Mouse (Mus musculus) intestine, postnatal 0 days (tissue): ENCODE results near the gene Lmntd2. TPM values are rescaled to one million over a fixed set of nuclear protein-coding genes. Genes with fewer than 3 reads are reported as not detected.

ENCODE experiments used
- ATAC-seq: fragments of 200-750 bp; cut with Nextera tagmentation; 2 replicates; pipeline ENCODE4 v1.8.0; 2017; ENCODE audit warnings: mild to moderate bottlenecking, moderate TSS enrichment, moderate library complexity
- H3K27ac ChIP-seq: fragments of 300-500 bp; sonication (generic); 2 replicates; pipeline ENCODE4 v1.5.1; 2014; ENCODE audit warnings: mild to moderate bottlenecking, low read depth, low read length, moderate library complexity
- H3K27me3 ChIP-seq: fragments of 300-500 bp; sonication (generic); replicated peaks from 2 replicates; pipeline ENCODE4 v1.6.1; 2014; ENCODE audit warnings: low read length, mixed read lengths; ENCODE audit not compliant: control insufficient read depth, insufficient read depth
- H3K36me3 ChIP-seq: fragments of 300-500 bp; sonication (generic); 2 replicates; pipeline ENCODE4 v1.6.1; 2014; ENCODE audit warnings: mild to moderate bottlenecking, moderate library complexity; ENCODE audit not compliant: control insufficient read depth, insufficient read depth
- H3K4me1 ChIP-seq: fragments of 300-500 bp; sonication (generic); replicated peaks from 2 replicates; pipeline ENCODE4 v1.6.1; 2014; ENCODE audit warnings: antibody characterized with exemption, low read length, mixed read lengths; ENCODE audit not compliant: control insufficient read depth, insufficient read depth
- H3K4me2 ChIP-seq: fragments of 300-500 bp; sonication (generic); replicated peaks from 2 replicates; pipeline ENCODE4 v1.6.1; 2014; ENCODE audit warnings: low read depth, mild to moderate bottlenecking, moderate library complexity
- H3K4me3 ChIP-seq: fragments of 300-500 bp; sonication (generic); 2 replicates; pipeline ENCODE4 v1.5.1; 2014; ENCODE audit warnings: low read depth, low read length
- H3K9ac ChIP-seq: fragments of 300-500 bp; sonication (generic); 2 replicates; pipeline ENCODE4 v1.6.1; 2014; ENCODE audit warnings: mild to moderate bottlenecking, low read depth, low read length
- H3K9me3 ChIP-seq: fragments of 300-500 bp; sonication (generic); 2 replicates; pipeline ENCODE4 v1.6.1; 2016; ENCODE audit warnings: mixed run types; ENCODE audit not compliant: control insufficient read depth
- CTCF ChIP-seq: sonication (generic); IDR thresholded peaks from 2 replicates; pipeline ENCODE4 v1.5.1; 2016; ENCODE audit warnings: low read depth, mild to moderate bottlenecking, control low read depth, antibody characterized with exemption, moderate library complexity
- WGBS: fragments of 180-500 bp; shearing (Covaris S2); extraction: QIAGEN DNeasy Blood & Tissue Kit; methylation state at CpG from one replicate; pipeline ENCODE4 v1.1.7; 2014; 5-methylcytosine and 5-hydroxymethylcytosine counted together
- polyA plus RNA-seq: library from polyadenylated mRNA; unstranded; fragments of >200 nt; fragmentation: Nextera tagmentation; extraction: Ambion mirVana; gene quantifications from 2 replicates; pipeline ENCODE4 v1.2.1, GENCODE M21; 2015

Gene Lmntd2
- polyA plus RNA-seq, 1 experiment from 2014 or later, result 2.7 TPM

- Histone ChIP-seq H3K36me3 (no peaks in the 10 kb centered on the region), H3K4me1 (no peaks in the 10 kb centered on the region), H3K9me3 (no peaks in the 10 kb centered on the region), H3K27ac (no peak overlapping the region), H3K4me3 (no peak overlapping the region), H3K9ac (no peak overlapping the region), H3K4me2 (no peak overlapping the region), H3K27me3 (no peaks in the 10 kb centered on the region)
- ATAC-seq, result no peak
- 94% methylated on average over 5 of the region's 5 CpGs for WGBS
- TF ChIP-seq CTCF, result no peak
Measured at GRCm38 (mm10) chr7:141205504-141205903, 8.4 kb downstream of the Lmntd2 start.

- H3K27ac ChIP-seq, result no peak overlapping the region
- no peaks in the 10 kb centered on the region for H3K4me1 ChIP-seq
- WGBS, result 73% methylated on average over 3 of the region's 3 CpGs
- no peak for ATAC-seq
- H3K9ac ChIP-seq, result no peak overlapping the region
- H3K4me3 ChIP-seq, result no peak overlapping the region
- no peak for TF ChIP-seq CTCF
- H3K4me2 ChIP-seq, result no peak overlapping the region
- H3K9me3 ChIP-seq, result no peaks in the 10 kb centered on the region
- no peaks in the 10 kb centered on the region for H3K27me3 ChIP-seq
- no peaks in the 10 kb centered on the region for H3K36me3 ChIP-seq
Measured at GRCm38 (mm10) chr7:141204546-141204945, 9.3 kb downstream of the Lmntd2 start.

GRCm38 (mm10) chr7:141198121-141198520 lies 15.8 kb downstream of the Lmntd2 start:
- ATAC-seq, result no peak
- TF ChIP-seq CTCF, result no peak
- Histone ChIP-seq H3K4me3 (no peak overlapping the region), H3K27ac (no peak overlapping the region), H3K9ac (no peak overlapping the region), H3K9me3 (no peaks in the 10 kb centered on the region), H3K4me1 (peaks cover 6% of the 10 kb centered on the region; the same call in 1 of the 2 replicates), H3K27me3 (no peaks in the 10 kb centered on the region), H3K4me2 (no peak overlapping the region), H3K36me3 (0 out of 2 replicates have a peak, but pooled peaks cover 4% of the 10 kb centered on the region)
- 63% methylated on average over 4 of the region's 4 CpGs for WGBS

GRCm38 (mm10) chr7:141196619-141197282 lies 17.1 kb downstream of the Lmntd2 start:
- ATAC-seq, result no peak
- no peak for TF ChIP-seq CTCF

GRCm38 (mm10) chr7:141195754-141196153 lies 18.1 kb downstream of the Lmntd2 start:
- Histone ChIP-seq H3K4me1 (peaks cover 6% of the 10 kb centered on the region; the same call in 1 of the 2 replicates), H3K36me3 (peaks cover 16% of the 10 kb centered on the region), H3K4me3 (no peak overlapping the region), H3K27ac (no peak overlapping the region), H3K9me3 (no peaks in the 10 kb centered on the region), H3K9ac (no peak overlapping the region), H3K27me3 (no peaks in the 10 kb centered on the region), H3K4me2 (no peak overlapping the region)
- ATAC-seq, result no peak
- WGBS, result 48% methylated on average over 2 of the region's 2 CpGs
- no peak for TF ChIP-seq CTCF

More at GRCm38 (mm10) chr7:141196619-141197282, 17.1 kb downstream of the Lmntd2 start:
- no peaks in the 10 kb centered on the region for H3K27me3 ChIP-seq
- H3K4me1 ChIP-seq, result peaks cover 6% of the 10 kb centered on the region; the same call in 1 of the 2 replicates
- H3K4me3 ChIP-seq, result no peak overlapping the region
- 94% methylated on average over 8 of the region's 8 CpGs for WGBS
- H3K27ac ChIP-seq, result no peak overlapping the region
- H3K9ac ChIP-seq, result no peak overlapping the region
- H3K36me3 ChIP-seq, result peaks cover 6% of the 10 kb centered on the region; the same call in 1 of the 2 replicates
- H3K4me2 ChIP-seq, result no peak overlapping the region
- no peaks in the 10 kb centered on the region for H3K9me3 ChIP-seq

- Histone ChIP-seq H3K4me1 (peaks cover 6% of the 10 kb centered on the region; the same call in 1 of the 2 replicates), H3K4me3 (peak overlapping the region; percentile 86), H3K4me2 (peak overlapping the region; percentile 87), H3K27ac (peak overlapping the region; percentile 15), H3K27me3 (no peaks in the 10 kb centered on the region), H3K9me3 (no peaks in the 10 kb centered on the region), H3K9ac (0 out of 2 replicates have a peak overlapping the region, but pooled peaks have one; percentile 1), H3K36me3 (peaks cover 25% of the 10 kb centered on the region)
- TF ChIP-seq CTCF, result no peak
- ATAC-seq, result no peak
- under 1% methylated on average over 28 of the region's 28 CpGs for WGBS
Measured at GRCm38 (mm10) chr7:141194830-141195229, 19.1 kb downstream of the Lmntd2 start.
